ENCODE assay signal across 20 mouse cellular contexts in genomic region chr17:51892159-51892558, GRCm38 (mm10).
"Had no signal": no experiment of that assay in that cellular context is flagged by ENCODE, and none has a peak within 500 bp of the region (broad histone marks: within the 10 kb centered on the region; RNA-seq: fewer than 3 reads in every experiment).

No protein-coding gene starts in this region.

- H3K4me1 ChIP-seq: heart, embryonic 13.5 days; heart, embryonic 15.5 days; hindbrain, embryonic 10.5 days; hindbrain, embryonic 12.5 days; intestine, embryonic 15.5 days; limb, embryonic 13.5 days had no signal

- H3K4me3 ChIP-seq: heart, adult 2 months; heart, embryonic 13.5 days; heart, embryonic 15.5 days; hindbrain, embryonic 10.5 days; hindbrain, embryonic 12.5 days; intestine, embryonic 15.5 days; layer of hippocampus, adult 2 months; limb, embryonic 13.5 days had no signal

- H3K36me3 ChIP-seq: heart, embryonic 13.5 days; heart, embryonic 15.5 days; hindbrain, embryonic 10.5 days; hindbrain, embryonic 12.5 days; intestine, embryonic 15.5 days; limb, embryonic 13.5 days had no signal

- H3K27me3 ChIP-seq: heart, embryonic 13.5 days; heart, embryonic 15.5 days; hindbrain, embryonic 12.5 days; intestine, embryonic 15.5 days; limb, embryonic 13.5 days had no signal

- DNase-seq: forebrain, postnatal 0 days; gastrocnemius, postnatal 14 days; gastrocnemius, postnatal 36 days; heart, adult 11 months; heart, adult 2 months; heart, postnatal 4 days; kidney, adult 18-20 months; kidney, adult 8-10 months; kidney, postnatal 10 days; kidney, postnatal 25 days; kidney, postnatal 4 days; left cerebral cortex, postnatal 4 days had no signal

- H3K27ac ChIP-seq: heart, adult 2 months; heart, embryonic 13.5 days; heart, embryonic 15.5 days; hindbrain, embryonic 10.5 days; hindbrain, embryonic 12.5 days; hindbrain, embryonic 14.5 days; intestine, embryonic 15.5 days; layer of hippocampus, adult 2 months; limb, embryonic 13.5 days had no signal
